Mouse (Mus musculus) neural tube, embryonic 15.5 days (tissue): ENCODE data around the gene Tsga13. TPM values are rescaled to one million over a fixed set of nuclear protein-coding genes. Genes with fewer than 3 reads are reported as not detected.

ENCODE experiments used
- ATAC-seq: fragments of 200-750 bp; cut with Nextera tagmentation; 2 replicates; pipeline ENCODE4 v1.8.0; 2017; ENCODE audit warnings: mild to moderate bottlenecking, moderate TSS enrichment, moderate library complexity; ENCODE audit not compliant: low FRiP score
- H3K27ac ChIP-seq: fragments of 300-500 bp; sonication (generic); replicated peaks from 2 replicates; pipeline ENCODE4 v1.5.1; 2015; ENCODE audit warnings: mild to moderate bottlenecking, inconsistent platforms
- H3K27me3 ChIP-seq: fragments of 300-500 bp; sonication (generic); replicated peaks from 2 replicates; pipeline ENCODE4 v1.6.1; 2015; ENCODE audit warnings: inconsistent platforms
- H3K36me3 ChIP-seq: fragments of 300-500 bp; sonication (generic); 2 replicates; pipeline ENCODE4 v1.6.1; 2015; ENCODE audit warnings: inconsistent platforms
- H3K4me1 ChIP-seq: fragments of 300-500 bp; sonication (generic); 2 replicates; pipeline ENCODE4 v1.6.1; 2015; ENCODE audit warnings: inconsistent platforms
- H3K4me2 ChIP-seq: fragments of 300-500 bp; sonication (generic); 2 replicates; pipeline ENCODE4 v1.6.1; 2015; ENCODE audit warnings: inconsistent platforms, mild to moderate bottlenecking, moderate library complexity
- H3K4me3 ChIP-seq: fragments of 300-500 bp; sonication (generic); replicated peaks from 2 replicates; pipeline ENCODE4 v1.5.1; 2015; ENCODE audit warnings: mild to moderate bottlenecking, inconsistent platforms
- H3K9ac ChIP-seq: fragments of 300-500 bp; sonication (generic); replicated peaks from 2 replicates; pipeline ENCODE4 v1.6.1; 2015; ENCODE audit warnings: mild to moderate bottlenecking, inconsistent platforms
- H3K9me3 ChIP-seq: fragments of 300-500 bp; sonication (generic); replicated peaks from 2 replicates; pipeline ENCODE4 v1.6.1; 2016; ENCODE audit warnings: inconsistent platforms
- WGBS: fragments of 180-500 bp; shearing (Covaris S2); methylation state at CpG from one replicate; pipeline ENCODE4 v1.1.7; 2015; ENCODE audit warnings: mixed read lengths; 5-methylcytosine and 5-hydroxymethylcytosine counted together
- polyA plus RNA-seq: library from polyadenylated mRNA; unstranded; fragments of >200 nt; fragmentation: Nextera tagmentation; extraction: Ambion mirVana; gene quantifications from 2 replicates; pipeline ENCODE4 v1.2.1, GENCODE M21; 2015

Tsga13 gene
- 0.54 TPM in 1 of 2 replicates, not detected in the other for polyA plus RNA-seq

DNA sequence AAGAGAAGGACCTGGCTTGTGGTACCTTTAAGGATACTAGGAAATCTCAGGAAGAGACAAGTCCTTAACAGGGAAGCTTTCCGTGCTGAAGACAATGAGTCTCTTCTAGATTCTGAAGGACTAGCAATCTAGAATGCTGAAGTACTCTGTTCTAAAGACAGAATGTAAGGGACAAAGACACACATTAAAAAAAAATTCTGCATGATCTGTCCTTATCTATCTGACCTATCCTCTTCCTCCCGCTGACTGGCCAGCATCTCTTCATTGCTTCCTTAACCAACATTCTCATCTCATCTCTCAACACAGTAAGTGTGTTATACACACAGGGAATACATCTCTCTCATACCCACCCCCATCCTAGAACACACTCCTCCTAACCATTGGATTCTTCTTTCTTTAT lies at the start of gene Tsga13:
Tsga13 (minus strand) TSS at position 101 of the 400 bp plus-strand sequence.
- no peaks in the 10 kb centered on the region for H3K4me1 ChIP-seq
- H3K27me3 ChIP-seq, result no peaks in the 10 kb centered on the region
- H3K9ac ChIP-seq, result no peak within 1 kb of the TSS
- ATAC-seq, result no peak
- 96% methylated on average over 2 of the region's 2 CpGs for WGBS
- no peaks in the 10 kb centered on the region for H3K36me3 ChIP-seq
- no peak within 1 kb of the TSS for H3K27ac ChIP-seq
- H3K9me3 ChIP-seq, result no peaks in the 10 kb centered on the region
- H3K4me3 ChIP-seq, result no peak within 1 kb of the TSS
- no peak within 1 kb of the TSS for H3K4me2 ChIP-seq

DNA sequence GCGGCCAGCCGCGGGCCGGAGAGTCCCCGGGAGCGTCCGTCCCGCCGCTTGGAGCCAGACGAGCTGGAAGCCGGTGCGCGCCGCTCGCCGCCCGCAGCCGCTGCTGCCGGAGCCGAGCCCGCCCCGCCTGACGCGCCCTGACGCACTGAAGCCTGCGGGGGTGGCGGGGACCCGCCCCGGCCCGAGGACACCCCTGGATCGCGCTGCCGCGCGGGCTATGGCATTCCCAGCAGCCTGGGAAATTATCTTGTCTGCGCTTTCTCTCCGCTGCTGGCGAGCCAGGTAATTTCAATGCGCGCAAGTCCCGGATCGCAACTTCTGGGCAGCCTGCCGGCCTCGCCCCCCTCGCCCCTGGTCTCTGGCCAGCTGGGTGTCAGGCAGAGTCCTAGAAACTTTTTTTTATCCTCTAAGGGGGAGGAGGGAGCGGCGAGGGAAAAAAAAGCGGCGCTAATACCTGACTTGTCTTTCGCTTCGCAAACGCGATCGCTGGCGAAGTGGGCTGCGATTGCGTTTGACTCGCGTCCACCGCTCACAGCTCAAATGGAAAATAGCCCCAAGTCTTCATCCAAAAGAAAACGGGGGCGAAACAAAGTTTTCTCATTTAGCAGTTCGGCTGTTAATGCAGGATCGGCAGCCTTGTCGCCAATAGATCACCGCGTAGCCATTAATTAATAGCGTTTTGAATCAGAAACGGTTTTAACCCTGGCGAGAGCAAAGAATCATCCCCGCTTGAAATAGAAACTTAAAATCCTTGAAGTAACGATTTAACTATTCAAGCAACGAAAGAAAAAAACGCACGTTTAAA lies 43.6 kb upstream of the Tsga13 start, which contains the start of gene Klf14:
Klf14 (minus strand) TSS at position 343 of the 805 bp plus-strand sequence.
- peaks cover 6% of the 10 kb centered on the region; the same call in 1 of the 2 replicates for H3K4me1 ChIP-seq
- no peak for ATAC-seq
- no peak within 1 kb of the TSS for H3K27ac ChIP-seq
- WGBS, result under 1% methylated on average over 74 of the region's 75 CpGs
- peaks cover 37% of the 10 kb centered on the region for H3K9me3 ChIP-seq
- no peak within 1 kb of the TSS for H3K9ac ChIP-seq
- H3K27me3 ChIP-seq, result peaks cover 71% of the 10 kb centered on the region
- peak within 1 kb of the TSS; percentile 46 for H3K4me3 ChIP-seq
- peaks cover 11% of the 10 kb centered on the region; the same call in 1 of the 2 replicates for H3K36me3 ChIP-seq
- peak within 1 kb of the TSS; percentile 70 for H3K4me2 ChIP-seq

DNA sequence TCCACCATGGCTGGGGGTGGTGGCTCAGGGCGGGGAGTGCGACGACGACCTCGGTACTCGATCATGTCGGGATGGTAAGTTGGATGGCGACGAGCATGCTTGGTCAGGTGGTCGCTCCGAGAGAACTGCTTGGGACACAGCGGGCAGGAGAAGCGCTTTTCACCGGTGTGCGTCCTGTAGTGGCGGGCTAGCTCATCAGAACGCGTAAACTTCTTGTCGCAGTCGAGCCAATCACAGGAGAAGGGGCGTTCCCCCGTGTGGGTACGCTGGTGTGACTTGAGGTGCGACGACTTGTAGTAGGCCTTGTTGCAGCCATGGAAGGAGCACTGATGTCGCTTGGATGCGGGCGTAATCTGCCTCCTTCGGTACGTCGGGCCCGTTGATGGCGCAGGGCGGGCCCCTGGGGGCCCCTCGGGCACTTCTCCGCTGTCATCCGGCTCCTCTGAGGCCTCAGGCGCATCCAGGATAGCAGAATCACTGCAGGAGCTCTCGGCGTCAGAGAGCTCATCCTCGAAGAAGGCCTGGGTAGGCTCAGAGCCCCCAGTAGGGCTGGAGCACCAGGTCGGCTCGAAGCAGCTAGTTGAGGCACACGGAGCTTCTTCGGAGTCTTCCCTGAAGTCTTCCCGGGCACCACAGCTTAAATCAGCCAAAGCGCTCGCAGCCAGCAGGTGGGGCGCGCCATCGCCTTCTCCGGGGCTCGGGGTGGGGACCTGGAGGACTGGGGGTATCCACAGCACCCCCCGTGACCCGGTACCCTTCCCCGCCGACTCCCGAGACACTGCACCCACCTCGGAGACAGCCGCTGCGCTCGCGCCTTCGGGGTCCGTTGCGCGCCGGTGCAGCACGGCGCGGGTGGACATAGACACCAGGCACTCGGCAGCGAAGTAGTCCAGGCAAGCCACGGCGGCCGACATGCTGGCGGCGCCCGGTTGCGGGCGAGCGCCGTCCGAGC lies 42.7 kb upstream of the Tsga13 start:
- 3% methylated on average over 84 of the region's 84 CpGs for WGBS
- Histone ChIP-seq H3K36me3 (peaks cover 11% of the 10 kb centered on the region; the same call in 1 of the 2 replicates), H3K4me2 (peak overlapping the region; percentile 70), H3K9me3 (peaks cover 37% of the 10 kb centered on the region), H3K9ac (no peak overlapping the region), H3K27ac (no peak overlapping the region), H3K27me3 (peaks cover 64% of the 10 kb centered on the region), H3K4me3 (peak overlapping the region; percentile 46), H3K4me1 (peaks cover 6% of the 10 kb centered on the region; the same call in 1 of the 2 replicates)
- no peak for ATAC-seq

DNA sequence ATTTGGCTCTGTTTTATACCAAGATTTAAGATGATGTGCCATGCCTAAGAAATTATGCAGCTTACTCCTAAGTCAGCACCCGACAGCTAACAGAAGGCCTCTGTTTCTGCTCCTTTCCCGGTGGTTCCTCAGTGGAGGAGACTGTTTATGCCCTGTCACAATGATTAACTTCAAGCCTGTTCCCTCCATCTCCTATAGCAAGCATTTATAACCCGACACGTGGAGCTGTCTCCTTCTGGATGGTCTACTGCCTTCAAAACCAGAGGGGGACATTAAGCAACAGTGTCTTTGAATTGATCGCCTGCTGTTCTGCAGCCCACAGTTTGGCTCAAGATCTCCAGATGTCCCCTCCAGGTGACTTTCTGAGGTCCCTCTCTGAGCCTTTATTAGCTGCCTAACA lies 23.9 kb upstream of the Tsga13 start:
- no peaks in the 10 kb centered on the region for H3K9me3 ChIP-seq
- no peaks in the 10 kb centered on the region for H3K36me3 ChIP-seq
- no peak overlapping the region for H3K4me2 ChIP-seq
- WGBS, result 42% methylated on average over 5 of the region's 5 CpGs
- H3K27me3 ChIP-seq, result peaks cover 3% of the 10 kb centered on the region; the same call in 1 of the 2 replicates
- H3K4me1 ChIP-seq, result no peaks in the 10 kb centered on the region
- ATAC-seq, result no peak
- no peak overlapping the region for H3K9ac ChIP-seq
- no peak overlapping the region for H3K4me3 ChIP-seq
- H3K27ac ChIP-seq, result no peak overlapping the region

DNA sequence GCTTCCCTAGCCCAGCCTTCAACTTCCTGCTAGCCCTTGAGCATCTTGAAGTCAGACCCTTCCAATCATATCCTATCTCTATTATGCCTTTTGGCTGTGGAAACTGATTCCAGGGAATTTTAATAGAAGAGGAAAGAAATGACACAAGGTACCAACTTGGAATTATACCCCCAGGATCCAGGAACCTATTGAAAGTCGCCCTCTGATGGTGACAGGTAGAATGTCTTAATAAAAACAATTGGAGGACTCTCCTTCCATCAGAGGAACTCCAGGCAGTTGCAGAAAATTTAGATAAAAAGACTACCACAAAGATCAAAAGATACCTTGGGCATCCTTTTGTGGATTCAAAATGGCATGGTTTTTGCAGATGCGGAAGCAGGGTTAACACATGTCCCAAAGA lies 7.4 kb upstream of the Tsga13 start:
- Histone ChIP-seq H3K9ac (no peak overlapping the region), H3K4me2 (no peak overlapping the region), H3K4me1 (0 out of 2 replicates have a peak, but pooled peaks cover 6% of the 10 kb centered on the region), H3K36me3 (no peaks in the 10 kb centered on the region), H3K27me3 (no peaks in the 10 kb centered on the region), H3K27ac (no peak overlapping the region), H3K4me3 (no peak overlapping the region), H3K9me3 (no peaks in the 10 kb centered on the region)
- ATAC-seq, result no peak
- 47% methylated on average over 2 of the region's 2 CpGs for WGBS

DNA sequence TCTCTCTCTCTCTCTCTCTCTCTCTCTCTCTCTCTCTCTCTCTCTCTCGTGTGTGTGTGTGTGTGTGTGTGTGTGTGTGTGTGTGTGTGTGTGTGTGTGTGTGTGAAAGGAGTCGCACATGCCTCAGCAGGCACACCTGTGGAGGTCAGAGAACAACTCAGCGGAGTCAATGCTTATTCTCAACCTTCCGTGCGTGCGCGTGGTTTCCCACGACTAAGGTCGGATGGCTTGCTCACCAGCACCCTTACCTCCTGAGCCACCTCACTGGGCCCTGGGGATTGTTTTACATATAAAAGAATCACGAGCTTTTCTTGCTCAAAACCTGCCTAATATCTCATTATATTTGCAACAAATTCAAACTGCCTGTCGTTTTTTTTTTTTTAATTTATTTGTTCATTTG lies 6.5 kb upstream of the Tsga13 start:
- Histone ChIP-seq H3K4me1 (0 out of 2 replicates have a peak, but pooled peaks cover 6% of the 10 kb centered on the region), H3K27me3 (no peaks in the 10 kb centered on the region), H3K36me3 (no peaks in the 10 kb centered on the region), H3K4me3 (no peak overlapping the region), H3K27ac (no peak overlapping the region), H3K9me3 (no peaks in the 10 kb centered on the region), H3K9ac (no peak overlapping the region), H3K4me2 (peak overlapping the region; percentile 47; the same call in 1 of the 2 replicates)
- WGBS, result 76% methylated on average over 10 of the region's 11 CpGs
- ATAC-seq, result no peak

DNA sequence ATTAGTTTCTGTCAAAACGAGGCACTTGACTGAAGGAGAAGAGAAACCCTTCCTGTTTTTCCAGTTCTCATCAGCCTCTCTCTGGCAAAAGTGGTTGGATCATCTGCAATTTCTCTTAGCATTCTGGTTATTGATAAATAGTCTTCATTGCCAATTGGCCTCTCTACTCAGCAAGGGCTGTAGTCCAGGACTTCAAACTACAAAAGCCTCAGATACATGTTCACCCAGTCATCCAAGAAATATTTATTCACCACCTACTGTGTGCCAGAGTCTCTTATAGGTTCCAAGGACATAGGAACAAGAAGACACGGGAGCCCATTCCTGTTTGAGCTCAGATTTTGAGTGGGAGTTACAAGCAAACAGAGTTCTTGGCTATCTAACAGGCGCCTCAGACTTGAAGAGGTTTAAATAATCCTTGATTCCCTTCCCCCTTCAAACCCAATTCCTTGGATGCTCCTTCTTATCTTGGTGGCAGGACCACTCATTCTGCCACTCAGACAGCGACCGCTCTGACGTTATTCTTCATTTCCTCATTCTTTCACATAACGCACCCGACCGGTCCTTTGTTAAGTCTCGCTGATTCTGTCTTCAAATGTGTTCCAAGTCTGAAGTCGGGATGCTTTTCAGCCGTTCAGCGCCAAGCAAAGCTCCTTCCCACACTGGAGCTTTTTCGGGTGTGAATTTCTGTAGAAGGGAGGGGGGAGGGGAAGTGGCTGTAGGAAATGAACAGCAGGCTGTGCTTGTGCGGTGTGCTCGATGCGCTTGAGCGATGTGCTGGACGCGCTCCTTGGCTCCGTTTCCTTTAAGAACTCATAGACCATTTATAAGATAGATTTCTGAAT lies 5.7 kb upstream of the Tsga13 start:
- H3K9ac ChIP-seq, result no peak overlapping the region
- H3K27ac ChIP-seq, result no peak overlapping the region
- 0 out of 2 replicates have a peak, but pooled peaks cover 6% of the 10 kb centered on the region for H3K4me1 ChIP-seq
- no peaks in the 10 kb centered on the region for H3K9me3 ChIP-seq
- peak overlapping the region; percentile 47 for H3K4me2 ChIP-seq
- 54% methylated on average over 21 of the region's 21 CpGs for WGBS
- no peaks in the 10 kb centered on the region for H3K27me3 ChIP-seq
- ATAC-seq, result no peak
- H3K36me3 ChIP-seq, result no peaks in the 10 kb centered on the region
- peak overlapping the region; percentile 21 for H3K4me3 ChIP-seq

DNA sequence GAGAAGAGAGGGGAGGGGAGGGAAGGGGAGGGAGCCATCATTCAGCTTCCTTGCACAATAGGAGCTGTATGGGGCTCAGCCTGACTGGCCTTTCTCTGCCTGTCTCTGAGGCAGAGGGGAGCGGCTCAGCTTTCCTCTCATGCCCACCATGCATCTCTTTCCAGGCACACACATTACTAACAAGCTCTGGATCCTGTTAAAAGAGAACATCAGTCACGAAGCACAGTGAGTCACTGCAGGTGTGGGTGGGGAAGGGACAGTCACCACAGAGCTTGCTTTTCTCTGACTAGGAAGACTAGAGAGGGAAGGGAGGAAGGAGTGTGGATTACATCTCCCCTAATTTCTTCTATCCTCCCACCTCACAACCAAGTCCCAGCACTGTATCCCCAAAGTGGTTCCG lies 7.4 kb downstream of the Tsga13 start:
- ATAC-seq, result no peak
- Histone ChIP-seq H3K36me3 (no peaks in the 10 kb centered on the region), H3K27me3 (no peaks in the 10 kb centered on the region), H3K4me1 (peaks cover 3% of the 10 kb centered on the region; the same call in 1 of the 2 replicates), H3K27ac (no peak overlapping the region), H3K4me3 (no peak overlapping the region), H3K9me3 (no peaks in the 10 kb centered on the region), H3K4me2 (no peak overlapping the region), H3K9ac (no peak overlapping the region)
- 50% methylated on average over 3 of the region's 3 CpGs for WGBS

DNA sequence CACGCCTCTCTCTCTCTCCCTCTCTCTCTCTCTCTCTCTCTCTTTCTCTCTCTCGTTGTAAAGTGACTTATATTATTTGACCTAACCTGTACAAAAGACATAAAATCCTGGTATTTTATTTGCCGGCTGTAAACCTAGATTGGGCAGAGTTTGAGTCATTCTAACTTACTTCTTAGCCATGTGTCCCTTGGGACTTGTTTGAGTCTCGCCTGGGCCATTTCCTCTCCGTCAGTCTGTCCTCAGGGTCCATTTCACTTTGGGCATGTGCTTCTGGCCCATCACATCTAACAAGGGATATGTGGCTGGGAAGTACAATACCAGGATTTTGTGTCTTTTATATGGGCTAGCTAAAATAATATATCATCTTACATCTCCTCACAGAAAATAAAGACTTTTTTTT lies 10.5 kb downstream of the Tsga13 start:
- no peak for ATAC-seq
- peaks cover 3% of the 10 kb centered on the region; the same call in 1 of the 2 replicates for H3K4me1 ChIP-seq
- no peaks in the 10 kb centered on the region for H3K36me3 ChIP-seq
- H3K9me3 ChIP-seq, result no peaks in the 10 kb centered on the region
- H3K27me3 ChIP-seq, result no peaks in the 10 kb centered on the region
- 67% methylated on average over 5 of the region's 5 CpGs for WGBS
- no peak overlapping the region for H3K27ac ChIP-seq
- H3K4me2 ChIP-seq, result no peak overlapping the region
- no peak overlapping the region for H3K9ac ChIP-seq
- H3K4me3 ChIP-seq, result no peak overlapping the region

DNA sequence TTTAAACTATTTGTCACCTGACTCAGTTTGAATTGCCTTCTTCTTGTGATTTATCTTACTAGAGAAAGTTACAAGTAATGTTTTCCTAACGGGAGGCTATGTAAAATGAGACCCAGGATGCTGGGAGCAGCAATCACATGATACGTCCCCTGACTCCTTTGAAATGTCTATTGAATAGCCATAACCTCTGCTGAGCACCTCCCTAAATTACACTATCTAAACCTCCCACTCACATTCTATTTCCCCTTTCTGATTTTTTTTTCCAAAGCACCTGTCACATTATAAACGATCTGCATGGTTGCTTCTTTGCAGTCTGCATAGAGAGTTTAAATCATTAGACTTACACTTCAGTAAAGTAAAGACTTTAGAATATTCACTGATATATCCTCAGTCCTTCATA lies 11.3 kb downstream of the Tsga13 start:
- Histone ChIP-seq H3K9ac (no peak overlapping the region), H3K4me2 (no peak overlapping the region), H3K27ac (no peak overlapping the region), H3K4me1 (peaks cover 3% of the 10 kb centered on the region; the same call in 1 of the 2 replicates), H3K27me3 (no peaks in the 10 kb centered on the region), H3K9me3 (no peaks in the 10 kb centered on the region), H3K36me3 (no peaks in the 10 kb centered on the region), H3K4me3 (no peak overlapping the region)
- ATAC-seq, result no peak
- whole genome bisulfite sequencing, result 43% methylated on average over 3 of the region's 3 CpGs

DNA sequence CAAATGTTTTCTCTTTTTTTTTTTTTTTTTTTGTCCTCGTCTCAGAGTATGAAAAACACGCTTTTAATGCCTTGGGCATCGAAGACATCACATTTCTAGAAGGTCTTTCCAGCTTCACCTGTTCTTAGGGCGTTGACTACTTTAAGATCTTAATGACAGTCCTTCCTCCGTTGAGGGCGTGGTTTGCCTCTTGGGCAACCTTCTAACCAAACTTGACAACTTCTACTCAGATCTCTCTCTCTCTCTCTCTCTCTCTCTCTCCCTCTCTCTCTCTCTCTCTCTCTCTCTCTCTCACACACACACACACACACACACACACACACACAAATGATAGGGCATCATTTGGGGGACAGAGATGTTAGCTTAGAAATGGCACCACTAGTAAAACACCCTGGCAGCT lies 17.9 kb downstream of the Tsga13 start:
- ATAC-seq, result no peak
- H3K27ac ChIP-seq, result no peak overlapping the region
- no peak overlapping the region for H3K4me3 ChIP-seq
- no peak overlapping the region for H3K9ac ChIP-seq
- no peaks in the 10 kb centered on the region for H3K27me3 ChIP-seq
- no peak overlapping the region for H3K4me2 ChIP-seq
- WGBS, result 74% methylated on average over 6 of the region's 6 CpGs
- H3K9me3 ChIP-seq, result no peaks in the 10 kb centered on the region
- H3K36me3 ChIP-seq, result no peaks in the 10 kb centered on the region
- H3K4me1 ChIP-seq, result peaks cover 16% of the 10 kb centered on the region
